Mouse (Mus musculus) CD4-positive, CD25-positive, alpha-beta regulatory T cell, adult 4 months (primary cell): Measurements from ENCODE around the gene Ankfn1. TPM values are rescaled to one million over a fixed set of nuclear protein-coding genes. Genes with fewer than 3 reads are reported as not detected.

Experiments
- ATAC-seq: one replicate; pipeline ENCODE4 v1.8.0; 2017
- polyA plus RNA-seq, 2 experiments: library from polyadenylated mRNA; unstranded; fragments of 100-300 nt; shearing (Covaris generic); gene quantifications; one replicate each; pipeline ENCODE4 v1.2.1; 2017

The Ankfn1 gene
- not detected for polyA plus RNA-seq

- ATAC-seq: no peak
Measured at GRCm38 (mm10) chr11:89777431-89777830, at the start of gene Ankfn1. TSS of gene Ankfn1 (minus strand) at chr11:89777653.

GRCm38 (mm10) chr11:89823661-89824446, 46.4 kb upstream of the Ankfn1 start:
- no peak for ATAC-seq

DNA sequence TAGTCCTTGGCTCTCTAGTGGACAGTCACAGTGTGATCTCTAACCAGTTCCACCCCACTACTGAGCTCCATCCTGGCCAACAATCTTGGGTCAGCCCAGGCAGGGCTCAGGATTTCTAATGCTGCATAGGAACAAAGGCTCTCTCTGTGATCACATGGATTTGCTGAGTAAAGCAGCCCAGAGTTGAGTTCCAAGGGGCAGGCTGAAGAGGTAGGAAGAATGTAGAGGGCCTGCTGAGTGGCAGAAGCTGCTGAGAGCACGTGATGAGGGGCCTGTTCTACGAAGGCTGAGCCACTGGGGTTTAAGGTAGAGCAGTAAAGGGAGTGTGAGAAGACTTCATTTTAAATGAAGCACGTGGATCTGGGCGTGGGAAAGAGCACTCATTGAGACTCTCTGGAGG, 41.1 kb upstream of the Ankfn1 start:
- no peak for ATAC-seq

GRCm38 (mm10) chr11:89811403-89811802, 34.0 kb upstream of the Ankfn1 start:
- ATAC-seq: no peak

GRCm38 (mm10) chr11:89807998-89808397, 30.5 kb upstream of the Ankfn1 start:
- ATAC-seq: no peak

DNA sequence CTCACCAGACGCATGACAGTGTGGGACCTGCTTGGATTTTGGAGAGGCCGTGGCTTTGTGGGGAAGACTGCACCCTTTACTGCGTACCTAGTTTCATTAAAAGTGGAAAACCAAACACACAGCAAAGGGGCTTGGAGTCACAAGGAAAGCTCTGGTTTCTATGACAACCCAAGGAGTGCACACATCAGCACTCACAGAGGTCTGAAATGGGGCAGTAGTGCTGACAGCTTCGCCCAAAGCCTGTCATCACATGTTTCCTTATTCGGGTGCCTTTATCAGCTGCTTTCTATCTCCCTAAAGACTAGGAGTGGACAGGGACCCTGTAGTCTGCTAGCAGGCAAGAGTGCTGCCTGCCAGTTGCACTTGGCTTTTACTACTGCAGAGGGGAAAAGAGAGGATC, 27.4 kb upstream of the Ankfn1 start:
- no peak for ATAC-seq

DNA sequence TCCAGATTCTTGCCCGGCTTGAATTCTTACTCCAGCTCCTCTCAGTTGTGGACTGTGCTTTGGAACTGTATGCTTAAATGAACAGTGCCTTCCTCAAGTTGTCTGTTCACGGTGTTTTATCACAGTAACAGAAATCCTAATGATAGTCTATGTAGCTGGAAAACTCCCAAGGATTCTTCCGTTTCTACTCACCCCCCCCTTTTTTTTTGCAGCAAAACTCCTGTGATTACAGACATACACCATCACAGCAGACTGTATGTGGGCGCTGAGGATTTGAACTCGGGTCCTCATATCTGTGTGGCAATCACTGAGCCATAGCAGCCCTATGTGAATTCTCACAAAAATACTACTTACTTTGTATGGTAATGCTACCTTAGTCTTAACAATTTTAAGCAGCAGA, 26.5 kb upstream of the Ankfn1 start:
- ATAC-seq: no peak

GRCm38 (mm10) chr11:89792709-89793108, 15.3 kb upstream of the Ankfn1 start:
- no peak for ATAC-seq

- no peak for ATAC-seq
Measured at GRCm38 (mm10) chr11:89776070-89776469, 1.4 kb downstream of the Ankfn1 start.

GRCm38 (mm10) chr11:89774913-89775312, 2.5 kb downstream of the Ankfn1 start:
- no peak for ATAC-seq

GRCm38 (mm10) chr11:89772941-89773340, 4.5 kb downstream of the Ankfn1 start:
- no peak for ATAC-seq

GRCm38 (mm10) chr11:89765770-89766148, 11.7 kb downstream of the Ankfn1 start:
- no peak for ATAC-seq

- ATAC-seq: no peak
Measured at GRCm38 (mm10) chr11:89765014-89765769, 12.3 kb downstream of the Ankfn1 start.

GRCm38 (mm10) chr11:89733973-89734693, 43.3 kb downstream of the Ankfn1 start:
- no peak for ATAC-seq

DNA sequence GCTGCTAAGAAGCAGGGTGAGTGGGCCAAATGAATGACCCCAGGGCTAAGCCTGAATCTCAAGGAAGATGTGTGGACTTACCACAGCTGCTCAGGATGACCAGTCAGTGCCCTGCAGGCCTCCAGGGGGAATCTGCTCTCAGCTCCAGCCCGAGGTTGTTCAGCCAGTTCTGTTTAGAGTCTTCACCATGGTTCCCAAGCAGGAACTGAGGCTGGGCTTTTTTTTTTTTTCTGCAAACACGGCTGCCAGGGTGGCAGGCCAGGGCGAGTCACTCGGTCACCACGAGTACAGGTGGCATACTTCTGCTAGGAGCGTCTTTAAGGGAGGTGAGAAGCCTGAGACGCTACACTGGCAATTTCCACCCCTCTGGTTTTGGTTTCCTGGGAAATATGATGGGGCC, 43.9 kb downstream of the Ankfn1 start:
- no peak for ATAC-seq

- no peak for ATAC-seq
Measured at GRCm38 (mm10) chr11:89720847-89721246, 56.6 kb downstream of the Ankfn1 start.

DNA sequence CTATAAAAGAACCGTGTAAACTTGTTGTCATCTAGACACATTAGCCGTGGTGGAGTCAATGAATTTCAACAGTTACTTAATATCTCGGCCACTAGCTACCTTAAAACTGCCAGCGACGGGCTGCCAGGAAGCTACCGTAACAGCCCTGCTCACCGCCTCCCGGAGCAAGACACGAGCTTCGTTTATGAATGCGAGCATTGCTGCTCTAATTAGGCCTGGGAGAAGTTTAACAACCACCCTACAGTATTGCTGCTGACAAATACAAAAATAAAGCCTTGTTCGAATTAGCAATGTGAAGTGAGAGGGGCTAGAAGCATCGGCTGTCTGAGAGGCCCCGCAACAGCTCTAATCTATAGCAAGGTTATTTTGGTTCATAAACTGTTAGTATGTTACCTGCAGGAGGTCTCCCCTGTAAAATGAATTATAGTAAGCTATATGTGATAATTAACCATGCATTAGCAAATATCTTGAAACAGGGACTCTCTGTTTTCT, 58.9 kb downstream of the Ankfn1 start:
- no peak for ATAC-seq

DNA sequence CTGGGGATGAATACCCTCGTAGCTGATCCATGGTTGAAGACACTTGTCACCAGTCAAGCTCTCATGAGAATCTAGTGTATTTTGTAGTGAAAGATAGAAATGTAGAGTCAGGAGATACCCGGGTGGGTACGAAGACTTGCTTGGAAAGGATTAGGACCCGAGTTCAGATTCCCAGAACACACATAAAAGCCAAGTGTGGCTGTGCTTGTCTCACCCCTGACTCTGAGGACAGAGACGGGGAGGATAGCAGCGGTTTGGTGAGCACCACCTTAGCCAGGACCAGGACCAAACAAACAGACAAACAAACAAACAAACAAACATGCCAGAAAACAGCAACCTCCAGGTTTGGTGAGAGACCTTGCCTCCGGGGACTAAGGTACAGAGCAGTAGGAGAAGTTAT, 61.1 kb downstream of the Ankfn1 start:
- ATAC-seq: no peak

GRCm38 (mm10) chr11:89708526-89708925, 68.9 kb downstream of the Ankfn1 start:
- no peak for ATAC-seq

GRCm38 (mm10) chr11:89696431-89697403, 80.7 kb downstream of the Ankfn1 start:
- ATAC-seq: no peak

DNA sequence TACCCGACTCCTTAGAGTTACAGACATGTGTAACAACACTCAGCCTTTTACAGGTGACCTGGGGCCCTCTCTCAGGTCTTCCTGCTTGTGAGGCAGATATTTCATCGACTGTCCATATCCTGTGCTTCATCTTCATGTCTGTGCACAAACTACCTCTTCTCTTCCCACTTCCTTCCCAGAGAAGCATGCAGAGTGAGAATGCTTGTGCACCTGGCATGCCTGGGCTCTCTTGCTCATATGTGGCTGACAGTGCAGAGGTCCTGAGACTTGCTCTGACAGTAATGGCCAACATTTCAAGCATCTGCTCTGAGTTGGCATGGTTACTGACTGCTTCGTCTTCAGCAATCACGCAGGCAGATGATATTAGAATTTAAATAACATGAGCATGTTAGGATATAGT, 83.8 kb downstream of the Ankfn1 start:
- ATAC-seq: no peak

GRCm38 (mm10) chr11:89676922-89677321, 100.5 kb downstream of the Ankfn1 start:
- ATAC-seq: no peak
